Mouse (Mus musculus): ENCODE measurements around the gene Morn3. TPM values are rescaled to one million over a fixed set of nuclear protein-coding genes. Genes with fewer than 3 reads are reported as not detected.

Gene Morn3
- polyA plus RNA-seq, 1 experiment: 0.23 TPM

DNA sequence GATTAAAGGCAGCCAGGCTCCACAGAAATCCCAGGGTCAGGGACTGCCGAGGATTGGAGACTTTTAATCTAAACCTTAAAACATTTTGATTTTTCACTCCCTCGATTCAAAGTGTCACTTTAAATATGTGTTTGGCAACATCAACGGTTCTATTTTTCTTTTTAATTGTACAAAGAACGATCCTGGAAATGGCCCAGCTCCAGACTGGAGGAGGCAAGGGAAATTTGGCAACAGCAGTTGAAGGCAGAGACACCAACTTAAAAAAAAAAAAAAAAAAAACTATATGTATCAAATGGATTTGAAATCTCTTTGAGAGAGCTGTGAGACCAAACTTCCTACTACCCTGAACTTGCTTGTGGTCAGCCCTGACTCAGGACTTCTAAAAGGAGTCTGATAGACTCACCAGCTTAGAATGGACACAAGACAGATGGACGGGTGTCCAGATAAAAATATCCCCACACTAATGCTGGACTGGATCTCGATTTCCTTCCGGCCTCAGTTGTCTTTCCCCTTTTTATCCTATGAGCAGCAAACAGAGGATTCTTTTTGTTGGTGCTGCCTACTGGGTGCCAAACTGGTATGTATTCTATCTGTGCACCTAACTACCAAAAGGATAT, 37.8 kb downstream of the Morn3 start:
- peak in 1 of 2 experiments; percentile 38 for DNase-seq
- H3K27me3 ChIP-seq (ENCODE audit: control insufficient read depth, insufficient read depth, low read length): no peaks in the 10 kb centered on the region
- H3K27ac ChIP-seq (ENCODE audit: insufficient read depth, low read length): no peak overlapping the region
- WGBS: 16% methylated on average over 7 of the region's 7 CpGs
- H3K4me3 ChIP-seq (replicated peaks; ENCODE audit: insufficient read depth, low read depth, low read length): no peak overlapping the region
- peaks cover 23% of the 10 kb centered on the region for H3K4me1 ChIP-seq (ENCODE audit: control insufficient read depth, insufficient read depth, low read length)
- TF ChIP-seq POLR2A (IDR thresholded peaks at IDR 0.05; ENCODE audit: borderline replicate concordance, insufficient read depth, low read length) (no peak), CTCF (IDR thresholded peaks at IDR 0.05; ENCODE audit: borderline replicate concordance, insufficient read depth, low read depth, low read length) (no peak)

DNA sequence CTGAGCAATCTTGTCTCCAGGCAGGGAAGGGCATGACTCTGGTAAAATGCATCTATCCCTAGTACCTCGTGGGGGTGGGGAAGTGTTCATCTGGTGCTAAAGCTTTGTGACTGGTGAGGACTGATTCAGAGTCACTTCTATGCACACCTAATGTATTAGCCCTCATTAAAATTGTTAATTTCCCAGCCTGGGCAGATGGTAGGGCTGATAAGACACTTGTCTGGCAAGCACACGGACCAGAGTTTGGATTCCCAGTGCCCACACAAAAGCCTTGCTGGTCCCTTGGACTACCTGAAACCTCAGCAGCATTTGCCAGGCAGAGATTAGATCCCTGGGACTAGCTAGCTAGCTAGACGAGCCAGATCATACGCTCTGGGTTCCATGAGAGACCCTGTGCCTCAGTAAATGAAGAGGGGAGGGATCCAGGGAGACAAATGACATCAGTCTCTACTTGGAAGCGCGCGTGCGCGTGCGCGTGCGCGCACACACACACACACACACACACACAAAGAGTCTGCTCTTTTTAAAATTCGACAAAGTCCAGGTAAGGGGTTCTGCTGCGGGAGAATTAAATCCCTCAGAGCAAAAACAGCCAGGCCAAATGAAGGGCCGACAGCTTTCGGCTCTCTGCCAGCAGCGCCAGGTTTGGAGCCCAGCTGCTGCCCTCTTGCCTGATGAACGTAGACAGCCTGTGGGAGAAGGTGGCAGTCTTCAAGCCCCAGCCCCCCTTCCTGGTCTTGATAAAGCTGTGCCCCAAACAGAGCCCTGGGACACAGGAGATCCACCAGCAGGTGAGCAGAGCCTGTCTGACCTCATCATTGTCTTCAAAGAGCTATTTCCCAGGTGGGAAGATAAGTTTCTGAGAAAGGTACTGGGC, 40.9 kb downstream of the Morn3 start:
- peaks cover 23% of the 10 kb centered on the region for H3K4me1 ChIP-seq (ENCODE audit: control insufficient read depth, insufficient read depth, low read length)
- TF ChIP-seq POLR2A (IDR thresholded peaks at IDR 0.05; ENCODE audit: borderline replicate concordance, insufficient read depth, low read length) (no peak), CTCF (IDR thresholded peaks at IDR 0.05; ENCODE audit: borderline replicate concordance, insufficient read depth, low read depth, low read length) (no peak)
- H3K4me3 ChIP-seq (replicated peaks; ENCODE audit: insufficient read depth, low read depth, low read length): no peak overlapping the region
- 39% methylated on average over 19 of the region's 19 CpGs for WGBS
- H3K27me3 ChIP-seq (ENCODE audit: control insufficient read depth, insufficient read depth, low read length): no peaks in the 10 kb centered on the region
- no peak overlapping the region; the same call in 1 of the 2 replicates for H3K27ac ChIP-seq (ENCODE audit: insufficient read depth, low read length)
- DNase-seq: peak; percentile 55 to 67

DNA sequence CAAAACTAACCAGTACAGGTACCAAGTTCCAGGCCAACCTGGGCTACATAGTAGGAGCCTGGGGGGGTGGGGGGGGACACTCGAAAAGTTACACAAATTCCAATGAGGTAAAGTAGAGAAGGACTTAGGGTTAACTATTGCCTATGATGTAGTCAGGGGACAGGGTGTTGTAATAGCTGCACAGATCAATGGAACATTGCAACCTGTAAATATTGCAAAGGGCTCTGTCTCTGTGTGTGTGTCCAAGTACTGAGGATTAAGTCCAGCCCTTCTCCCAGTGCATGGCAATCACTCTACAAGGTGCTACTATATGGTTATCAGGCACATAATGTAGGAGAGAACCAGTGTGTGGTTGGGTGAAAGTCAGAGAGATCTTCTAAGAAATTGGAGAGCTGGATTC, 45.9 kb downstream of the Morn3 start:
- WGBS: 69% methylated on average over 1 of the region's 1 CpGs
- TF ChIP-seq POLR2A (IDR thresholded peaks at IDR 0.05; ENCODE audit: borderline replicate concordance, insufficient read depth, low read length) (no peak), CTCF (IDR thresholded peaks at IDR 0.05; ENCODE audit: borderline replicate concordance, insufficient read depth, low read depth, low read length) (no peak)
- H3K4me3 ChIP-seq (replicated peaks; ENCODE audit: insufficient read depth, low read depth, low read length): no peak overlapping the region
- peaks cover 17% of the 10 kb centered on the region for H3K4me1 ChIP-seq (ENCODE audit: control insufficient read depth, insufficient read depth, low read length)
- H3K27ac ChIP-seq (ENCODE audit: insufficient read depth, low read length): no peak overlapping the region
- DNase-seq: no peak
- no peaks in the 10 kb centered on the region for H3K27me3 ChIP-seq (ENCODE audit: control insufficient read depth, insufficient read depth, low read length)

DNA sequence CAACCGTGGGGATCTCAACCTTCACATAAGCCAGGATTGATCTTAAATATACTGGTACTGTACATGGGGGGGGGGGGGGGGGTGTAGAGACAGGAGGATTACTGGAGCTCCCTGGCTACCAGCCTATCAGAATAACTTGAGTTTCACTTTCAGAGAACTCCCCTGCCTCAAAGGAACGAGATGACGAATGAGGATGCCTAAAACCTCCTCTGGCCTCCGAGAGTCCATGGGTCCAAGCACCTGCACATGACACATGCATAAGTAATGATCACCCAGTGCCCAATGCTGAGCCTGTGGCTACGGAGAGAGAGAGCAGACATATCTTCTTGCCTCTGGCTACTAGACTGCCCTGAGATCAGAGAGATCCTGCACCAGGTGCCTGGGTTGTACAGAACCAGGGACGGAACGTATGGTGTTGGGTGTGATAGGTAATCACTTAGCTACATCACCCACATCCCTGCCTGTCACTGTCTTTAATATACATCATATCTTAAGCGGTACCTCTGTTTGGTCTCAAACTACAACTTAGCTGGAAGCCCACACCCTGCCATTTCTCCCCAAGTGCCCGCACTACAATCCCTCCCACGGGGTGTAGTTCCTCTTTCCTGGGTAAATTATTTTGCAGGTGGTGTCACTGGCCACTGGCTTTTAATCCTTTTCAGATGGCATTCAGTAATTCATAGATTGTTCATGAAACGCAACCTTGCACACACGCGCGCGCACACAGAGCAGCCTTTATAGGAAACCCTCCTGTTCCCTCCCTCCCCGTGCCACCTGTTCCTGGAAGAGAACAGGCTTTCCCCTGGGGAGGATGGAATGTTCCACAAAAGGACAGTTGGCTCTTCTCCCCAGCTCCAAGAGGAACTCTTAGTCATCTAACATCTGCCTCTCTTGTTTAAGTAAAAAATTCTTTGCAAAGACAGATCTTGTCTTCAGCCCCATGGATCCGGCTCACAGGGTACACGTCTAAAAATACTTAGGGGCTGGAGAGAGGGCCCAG, 49.3 kb downstream of the Morn3 start:
- 45% methylated on average over 18 of the region's 18 CpGs for WGBS
- no peaks in the 10 kb centered on the region for H3K27me3 ChIP-seq (ENCODE audit: control insufficient read depth, insufficient read depth, low read length)
- H3K4me3 ChIP-seq (replicated peaks; ENCODE audit: insufficient read depth, low read depth, low read length): no peak overlapping the region
- TF ChIP-seq POLR2A (IDR thresholded peaks at IDR 0.05; ENCODE audit: borderline replicate concordance, insufficient read depth, low read length) (0 out of 2 replicates have a peak, but pooled peaks have one; percentile 4), CTCF (IDR thresholded peaks at IDR 0.05; ENCODE audit: borderline replicate concordance, insufficient read depth, low read depth, low read length) (no peak)
- peak; percentile 48 to 76 for DNase-seq
- peak overlapping the region; percentile 8; the same call in 1 of the 2 replicates for H3K27ac ChIP-seq (ENCODE audit: insufficient read depth, low read length)
- H3K4me1 ChIP-seq (ENCODE audit: control insufficient read depth, insufficient read depth, low read length): peaks cover 10% of the 10 kb centered on the region

DNA sequence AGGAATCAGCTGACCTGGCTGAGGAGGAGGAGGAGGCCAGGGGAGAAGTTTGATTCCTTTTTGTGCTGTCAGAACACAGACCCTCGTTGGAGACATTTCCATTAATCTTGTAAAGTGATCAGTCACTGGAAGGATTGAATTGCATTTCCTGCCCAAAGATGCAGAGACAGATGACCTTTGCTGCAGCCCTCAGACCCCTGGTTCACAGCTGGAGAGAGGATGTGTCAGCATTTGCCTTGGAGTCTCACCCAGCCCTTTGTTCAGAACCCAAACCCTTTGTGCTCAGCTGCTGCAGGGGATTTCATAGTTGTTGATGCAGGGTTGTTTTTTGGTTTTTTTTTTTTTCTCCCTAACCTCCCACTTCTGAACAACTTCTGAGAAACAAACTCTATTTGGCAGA, 51.9 kb downstream of the Morn3 start:
- no peaks in the 10 kb centered on the region for H3K27me3 ChIP-seq (ENCODE audit: control insufficient read depth, insufficient read depth, low read length)
- DNase-seq: no peak
- WGBS: 5% methylated on average over 1 of the region's 1 CpGs
- H3K27ac ChIP-seq (ENCODE audit: insufficient read depth, low read length): no peak overlapping the region
- H3K4me1 ChIP-seq (ENCODE audit: control insufficient read depth, insufficient read depth, low read length): peaks cover 14% of the 10 kb centered on the region
- no peak for TF ChIP-seq CTCF (IDR thresholded peaks at IDR 0.05; ENCODE audit: borderline replicate concordance, insufficient read depth, low read depth, low read length)
- no peak for TF ChIP-seq POLR2A (IDR thresholded peaks at IDR 0.05; ENCODE audit: borderline replicate concordance, insufficient read depth, low read length)
- H3K4me3 ChIP-seq (replicated peaks; ENCODE audit: insufficient read depth, low read depth, low read length): no peak overlapping the region

DNA sequence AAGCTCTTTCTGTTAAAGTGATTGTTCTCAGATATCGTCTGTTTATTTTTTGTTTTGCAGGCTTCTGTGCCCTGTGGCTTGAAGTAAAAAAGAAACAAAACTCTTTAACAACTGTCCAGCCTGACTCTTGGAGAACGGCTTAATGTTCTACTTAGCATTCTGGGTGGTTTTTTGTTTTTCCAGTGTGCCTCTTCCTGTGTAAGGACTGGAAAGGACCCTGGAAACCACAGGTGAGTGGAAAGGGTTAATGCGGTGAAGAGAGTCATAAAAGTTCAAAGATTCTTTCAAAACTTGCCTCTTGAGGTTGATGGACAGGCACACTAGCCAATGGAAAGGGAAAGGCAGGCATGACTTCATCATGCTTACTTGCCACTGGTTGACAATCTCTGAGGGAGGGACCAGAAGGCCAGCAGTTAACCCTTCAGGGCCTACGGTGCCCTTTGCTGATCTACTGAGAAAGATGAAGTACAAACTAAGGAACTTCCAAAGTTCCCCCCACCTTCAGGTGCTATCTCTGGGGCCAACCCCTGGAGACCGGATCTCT, 52.4 kb downstream of the Morn3 start:
- whole genome bisulfite sequencing: 38% methylated on average over 5 of the region's 5 CpGs
- Histone ChIP-seq H3K4me3 (replicated peaks; ENCODE audit: insufficient read depth, low read depth, low read length) (no peak overlapping the region), H3K27ac (ENCODE audit: insufficient read depth, low read length) (no peak overlapping the region), H3K27me3 (ENCODE audit: control insufficient read depth, insufficient read depth, low read length) (no peaks in the 10 kb centered on the region), H3K4me1 (ENCODE audit: control insufficient read depth, insufficient read depth, low read length) (peaks cover 14% of the 10 kb centered on the region)
- peak in 1 of 2 experiments; percentile 64 for DNase-seq
- TF ChIP-seq CTCF (IDR thresholded peaks at IDR 0.05; ENCODE audit: borderline replicate concordance, insufficient read depth, low read depth, low read length) (no peak), POLR2A (IDR thresholded peaks at IDR 0.05; ENCODE audit: borderline replicate concordance, insufficient read depth, low read length) (no peak)

DNA sequence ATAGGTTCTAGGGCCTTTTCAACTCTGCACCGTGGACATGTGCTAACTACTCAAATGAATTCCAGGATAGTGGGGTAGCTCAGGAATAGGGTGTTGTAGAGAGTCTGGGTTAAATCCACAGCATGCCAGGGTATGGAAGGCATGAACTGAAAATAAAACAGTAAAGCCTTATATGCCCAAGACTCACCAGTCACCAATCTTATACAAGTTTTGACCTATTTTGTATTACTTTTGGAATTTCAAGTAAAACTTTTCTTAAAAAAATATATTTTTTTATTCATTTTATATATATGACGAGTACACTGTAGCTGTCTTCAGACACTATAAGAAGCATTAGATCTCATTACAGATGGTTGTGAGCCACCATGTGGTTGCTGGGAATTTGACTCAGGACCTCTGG, 53.0 kb downstream of the Morn3 start:
- 84% methylated on average over 2 of the region's 2 CpGs for WGBS
- Histone ChIP-seq H3K27ac (ENCODE audit: insufficient read depth, low read length) (no peak overlapping the region), H3K4me1 (ENCODE audit: control insufficient read depth, insufficient read depth, low read length) (peaks cover 14% of the 10 kb centered on the region), H3K27me3 (ENCODE audit: control insufficient read depth, insufficient read depth, low read length) (no peaks in the 10 kb centered on the region), H3K4me3 (replicated peaks; ENCODE audit: insufficient read depth, low read depth, low read length) (no peak overlapping the region)
- TF ChIP-seq CTCF (IDR thresholded peaks at IDR 0.05; ENCODE audit: borderline replicate concordance, insufficient read depth, low read depth, low read length) (no peak), POLR2A (IDR thresholded peaks at IDR 0.05; ENCODE audit: borderline replicate concordance, insufficient read depth, low read length) (no peak)
- no peak for DNase-seq

Measured in cerebellum, adult 2 months (tissue).